Mouse (Mus musculus) brain, adult 2 months (tissue): ENCODE data around the gene Ddb1.

ENCODE experiments used
- DNase-seq: peaks from one replicate; pipeline ENCODE4 v3.0.0; 2011; ENCODE audit warnings: low read depth, low spot score

Ddb1 gene

DNA sequence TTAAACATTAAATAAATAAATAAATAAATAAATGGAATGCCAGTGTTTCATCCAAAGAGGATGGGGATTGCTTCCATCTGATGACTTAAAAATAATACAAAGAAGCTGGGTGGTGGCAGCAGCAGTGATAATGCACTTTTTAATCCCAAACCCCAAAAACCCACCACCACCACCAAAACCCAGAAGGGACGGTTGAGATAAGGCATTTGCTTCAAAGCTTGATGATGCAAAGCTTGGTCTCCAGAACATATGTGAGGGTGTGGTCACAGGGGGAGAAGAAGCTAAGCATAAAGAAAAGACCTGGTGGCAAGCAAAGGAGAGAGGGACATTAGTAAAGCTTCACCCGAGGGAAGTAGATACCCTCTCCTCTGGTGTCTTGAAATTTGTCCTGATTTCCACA is 56.8 kb downstream of the Ddb1 start:
- DNase-seq, result no peak

DNA sequence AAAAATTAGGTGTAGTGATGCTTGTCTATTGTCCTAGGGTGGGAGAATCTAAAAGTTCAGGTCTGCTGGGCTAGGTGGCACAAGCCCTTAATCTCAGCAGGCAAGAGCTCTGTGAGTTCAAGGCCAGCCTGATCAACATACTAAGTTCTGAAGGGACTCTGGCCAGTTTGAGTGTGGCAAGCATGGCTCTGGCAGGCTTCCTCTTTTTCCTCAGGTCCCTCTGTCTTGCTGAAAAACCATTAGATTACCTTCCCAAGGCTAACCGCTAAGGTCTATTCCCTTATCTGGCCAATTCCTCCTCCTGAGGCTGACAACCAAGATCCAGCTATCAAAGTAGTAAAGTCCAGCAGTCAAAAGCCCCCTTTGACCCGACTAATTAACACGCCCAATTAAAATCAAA is 57.5 kb downstream of the Ddb1 start:
- no peak for DNase-seq

DNA sequence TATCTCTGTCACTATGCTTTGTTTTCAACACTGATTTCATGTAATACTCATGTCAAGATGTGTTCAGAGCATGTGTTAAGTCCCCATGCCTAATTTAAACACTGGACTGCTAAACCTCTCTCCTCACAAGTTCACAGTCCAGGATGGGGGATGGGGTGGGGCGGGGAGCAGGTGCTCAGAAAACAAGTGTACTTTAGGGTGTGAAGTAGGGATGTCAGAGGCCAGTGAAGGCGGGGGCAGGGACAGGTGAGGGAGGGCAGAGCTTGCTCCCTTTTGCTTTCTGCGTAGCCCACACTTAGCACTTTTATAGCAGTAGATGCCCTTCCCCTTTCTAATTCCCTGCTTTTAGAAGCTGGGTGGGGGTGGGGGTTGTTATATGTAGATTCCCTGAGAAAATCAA is 60.0 kb downstream of the Ddb1 start:
- no peak for DNase-seq

DNA sequence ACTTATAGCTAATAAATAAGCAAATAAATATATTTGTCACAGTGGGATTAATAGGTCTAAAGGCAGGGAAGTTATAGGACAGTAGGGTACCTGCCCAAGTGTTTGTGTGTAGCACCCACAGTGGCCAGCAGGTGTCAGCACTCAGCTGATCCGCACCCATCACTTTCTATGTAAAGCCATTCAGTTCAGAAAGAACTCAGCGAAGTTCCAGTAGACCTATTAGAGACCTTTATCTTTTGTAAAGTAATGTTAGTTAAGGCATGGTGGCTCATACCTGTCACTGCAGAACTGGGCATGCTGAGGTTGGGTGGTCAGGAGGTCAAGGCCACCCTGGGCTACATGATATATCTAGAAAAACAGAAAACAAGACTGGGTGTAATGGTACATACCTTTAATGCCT is 60.4 kb downstream of the Ddb1 start:
- peak; percentile 78 for DNase-seq

DNA sequence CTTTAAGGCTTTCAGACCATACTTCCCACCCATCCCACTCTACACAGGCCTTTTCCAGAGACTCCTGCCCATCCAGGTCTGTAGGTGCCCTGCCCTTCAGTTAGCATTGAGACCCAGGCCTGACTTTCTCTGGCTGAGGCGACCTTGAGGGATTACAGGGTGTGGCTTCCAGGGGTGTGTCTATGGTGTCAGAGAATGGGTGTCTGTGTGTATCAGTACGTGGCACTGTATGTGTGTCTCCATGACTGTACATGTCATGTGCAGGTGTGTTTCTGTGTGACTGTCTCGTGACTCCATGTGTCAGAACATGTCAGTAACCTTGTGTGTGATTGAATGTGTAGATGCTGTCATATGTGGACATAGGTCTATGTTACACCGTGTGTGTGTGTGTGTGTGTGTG is 66.2 kb downstream of the Ddb1 start:
- DNase-seq, result no peak

DNA sequence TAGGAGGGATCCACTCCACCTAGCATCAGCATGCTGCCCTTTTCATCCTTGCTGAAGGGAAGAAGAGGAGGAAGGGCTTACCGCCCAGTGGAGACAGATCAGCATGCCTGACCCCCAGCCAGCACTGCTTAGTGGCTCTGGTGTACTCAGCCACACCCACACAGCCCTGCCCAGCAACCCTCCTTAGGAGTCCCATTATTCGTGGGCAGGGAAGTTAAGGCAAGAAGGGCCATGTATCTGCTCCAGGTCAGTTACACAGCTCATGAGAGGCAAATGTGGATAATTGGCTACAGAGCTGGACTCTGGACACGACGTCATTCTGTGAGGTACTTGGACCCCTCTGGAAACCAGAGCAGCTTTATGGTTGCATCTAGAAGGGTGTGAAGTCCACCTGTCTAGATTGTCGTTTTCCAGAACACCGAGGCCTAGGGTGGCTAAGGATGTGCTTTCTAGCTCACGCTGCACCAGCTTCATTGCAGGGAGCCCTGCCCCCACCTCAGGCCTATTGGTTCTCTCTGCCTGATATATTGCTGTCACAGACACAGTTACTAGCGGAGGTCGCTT is 66.8 kb downstream of the Ddb1 start:
- no peak for DNase-seq

DNA sequence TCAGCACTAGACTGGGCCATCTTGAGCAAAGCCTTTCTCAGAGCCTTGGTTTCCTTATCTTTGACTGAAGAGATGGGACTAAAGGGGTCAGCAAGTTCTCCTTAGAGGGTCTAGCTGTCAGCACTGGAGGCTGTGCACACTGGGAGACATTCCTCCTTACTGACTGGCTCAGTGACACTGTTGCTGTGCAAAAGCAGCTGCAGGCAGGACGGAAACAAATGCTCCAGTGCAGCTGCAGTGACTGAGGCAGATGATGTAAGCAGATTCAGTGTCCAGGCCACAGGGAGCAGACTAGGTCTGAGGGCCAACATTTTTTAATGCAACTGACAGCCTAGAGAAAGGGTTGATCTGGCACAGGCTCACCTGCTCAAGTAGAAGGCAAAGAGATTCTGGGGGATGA is 68.1 kb downstream of the Ddb1 start:
- no peak for DNase-seq

DNA sequence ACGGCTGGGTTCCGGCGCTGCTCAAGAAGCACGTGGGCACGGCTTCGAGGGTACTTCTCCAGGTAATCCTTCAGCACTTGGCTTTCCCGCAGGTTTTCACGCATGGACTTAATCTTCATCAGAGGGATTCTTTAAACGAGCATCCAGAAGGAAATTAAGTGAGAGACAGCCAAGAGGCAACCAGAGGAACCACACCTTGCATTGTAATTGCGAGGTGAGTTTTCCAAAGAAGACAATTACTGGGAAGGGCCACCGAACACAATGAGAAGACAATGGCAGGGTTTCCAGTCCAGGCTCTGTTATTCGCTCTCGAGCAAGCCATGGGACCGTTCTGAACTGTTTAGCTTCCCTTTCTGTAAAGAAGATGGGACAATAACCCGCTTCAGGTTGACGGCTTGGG is 71.5 kb downstream of the Ddb1 start:
- DNase-seq, result no peak

DNA sequence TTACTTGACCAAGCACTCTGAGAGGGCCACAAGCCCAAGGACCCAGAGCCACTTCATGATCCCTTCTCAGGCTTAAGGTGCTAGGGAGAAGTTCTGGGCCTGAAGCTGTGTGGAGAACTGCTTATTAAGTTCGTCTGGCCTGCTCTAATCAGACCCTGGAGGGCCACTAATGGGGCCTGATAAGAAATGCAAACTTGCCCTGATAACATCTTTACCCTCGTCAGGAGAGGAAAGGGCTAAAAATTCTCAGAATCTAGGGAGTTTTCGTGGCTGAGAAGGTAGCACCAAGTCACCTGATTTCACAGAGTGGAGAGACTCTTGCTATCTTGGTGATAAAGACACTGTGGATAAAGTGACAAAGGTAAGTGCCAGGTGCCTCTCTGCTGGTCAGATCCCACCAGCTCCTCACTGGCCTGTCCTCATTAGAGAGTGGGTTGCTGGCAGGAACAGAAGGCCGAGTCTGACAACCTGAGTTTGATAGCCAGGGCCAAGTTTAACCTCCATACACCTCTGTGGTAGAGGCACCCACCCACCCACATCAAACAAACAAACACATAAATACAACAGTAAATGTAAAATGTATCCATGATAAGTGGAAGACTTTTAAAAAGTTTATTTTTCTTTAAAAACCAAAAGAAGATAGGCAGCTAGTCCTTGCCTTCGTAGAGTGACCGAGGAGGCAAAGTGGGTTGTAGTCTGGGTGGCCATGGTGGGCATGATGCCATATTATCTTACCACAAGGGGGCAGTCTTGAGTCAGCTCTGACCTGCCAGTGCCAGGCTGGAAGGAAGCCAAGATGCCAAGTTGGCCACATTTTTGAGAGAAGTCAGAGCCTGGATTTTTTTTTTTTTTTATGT is 73.0 kb downstream of the Ddb1 start, which contains the start of gene Pga5:
TSS of gene Pga5 (minus strand) at position 157 of the 857 bp plus-strand sequence.
- peak; percentile 91 for DNase-seq

DNA sequence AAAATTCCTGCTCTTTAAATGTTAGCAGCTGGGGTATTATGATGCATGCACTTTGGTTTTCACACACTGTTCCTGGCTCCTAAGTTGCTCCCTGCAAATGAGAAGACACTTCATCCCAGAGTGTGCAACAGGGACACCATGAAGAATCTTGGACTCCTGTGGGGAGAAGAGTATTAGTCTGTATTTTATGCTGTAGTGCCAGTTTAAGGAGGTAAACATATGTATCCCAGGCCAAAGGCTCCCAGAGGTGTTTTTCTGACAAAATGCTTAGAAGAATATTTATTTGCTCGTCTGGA is 73.6 kb downstream of the Ddb1 start:
- DNase-seq, result no peak
